Mouse (Mus musculus) heart, embryonic 11.5 days (tissue): Measurements from ENCODE around the gene Aktip. TPM values are rescaled to one million over a fixed set of nuclear protein-coding genes. Genes with fewer than 3 reads are reported as not detected.

Experiments used
- ATAC-seq: fragments of 200-750 bp; cut with Nextera tagmentation; replicated peaks from 2 replicates; pipeline ENCODE4 v1.8.0; 2017; ENCODE audit warnings: moderate library complexity; ENCODE audit not compliant: insufficient number of reproducible peaks, low FRiP score, low TSS enrichment
- H3K27ac ChIP-seq: fragments of 300-500 bp; sonication (generic); 2 replicates; pipeline ENCODE4 v1.5.1; 2014; ENCODE audit warnings: mild to moderate bottlenecking, low read depth, low read length
- H3K27me3 ChIP-seq: fragments of 300-500 bp; sonication (generic); 2 replicates; pipeline ENCODE4 v1.6.1; 2014; ENCODE audit warnings: mild to moderate bottlenecking, low read length, mixed read lengths; ENCODE audit not compliant: control insufficient read depth, insufficient read depth
- H3K36me3 ChIP-seq: fragments of 300-500 bp; sonication (generic); 2 replicates; pipeline ENCODE4 v1.6.1; 2014; ENCODE audit warnings: mild to moderate bottlenecking, low read length, moderate library complexity, mixed read lengths; ENCODE audit not compliant: control insufficient read depth, insufficient read depth
- H3K4me1 ChIP-seq: fragments of 300-500 bp; sonication (generic); 2 replicates; pipeline ENCODE4 v1.6.1; 2014; ENCODE audit warnings: low read length; ENCODE audit not compliant: control insufficient read depth, insufficient read depth
- H3K4me2 ChIP-seq: fragments of 300-500 bp; sonication (generic); 2 replicates; pipeline ENCODE4 v1.6.1; 2014; ENCODE audit warnings: mild to moderate bottlenecking, moderate library complexity
- H3K4me3 ChIP-seq: fragments of 300-500 bp; sonication (generic); 2 replicates; pipeline ENCODE4 v1.5.1; 2014; ENCODE audit warnings: low read depth, low read length
- H3K9ac ChIP-seq: fragments of 300-500 bp; sonication (generic); 2 replicates; pipeline ENCODE4 v1.6.1; 2014; ENCODE audit warnings: mild to moderate bottlenecking, low read depth, low read length, moderate library complexity
- H3K9me3 ChIP-seq: fragments of 300-500 bp; sonication (generic); replicated peaks from 2 replicates; pipeline ENCODE4 v1.6.1; 2016; ENCODE audit warnings: low read length; ENCODE audit not compliant: control insufficient read depth
- WGBS: fragments of 180-500 bp; shearing (Covaris S2); extraction: QIAGEN DNeasy Blood & Tissue Kit; methylation state at CpG from one replicate; pipeline ENCODE4 v1.1.7; 2014; ENCODE audit not compliant: insufficient replicate concordance; 5-methylcytosine and 5-hydroxymethylcytosine counted together
- polyA plus RNA-seq: library from polyadenylated mRNA; unstranded; fragments of >200 nt; fragmentation: Nextera tagmentation; extraction: Ambion mirVana; gene quantifications from 2 replicates; pipeline ENCODE4 v1.2.1, GENCODE M21; 2014

Aktip gene
- polyA plus RNA-seq, 1 experiment from 2014 or later: 42.7 TPM

- H3K9ac ChIP-seq: no peak overlapping the region
- H3K9me3 ChIP-seq: no peaks in the 10 kb centered on the region
- H3K4me3 ChIP-seq: no peak overlapping the region
- H3K27me3 ChIP-seq: no peaks in the 10 kb centered on the region
- 86% methylated on average over 2 of the region's 2 CpGs for WGBS
- H3K4me2 ChIP-seq: no peak overlapping the region
- no peak for ATAC-seq
- no peaks in the 10 kb centered on the region for H3K4me1 ChIP-seq
- no peaks in the 10 kb centered on the region for H3K36me3 ChIP-seq
- H3K27ac ChIP-seq: no peak overlapping the region
Measured at GRCm38 (mm10) chr8:91221841-91222240, 22.1 kb upstream of the Aktip start.

DNA sequence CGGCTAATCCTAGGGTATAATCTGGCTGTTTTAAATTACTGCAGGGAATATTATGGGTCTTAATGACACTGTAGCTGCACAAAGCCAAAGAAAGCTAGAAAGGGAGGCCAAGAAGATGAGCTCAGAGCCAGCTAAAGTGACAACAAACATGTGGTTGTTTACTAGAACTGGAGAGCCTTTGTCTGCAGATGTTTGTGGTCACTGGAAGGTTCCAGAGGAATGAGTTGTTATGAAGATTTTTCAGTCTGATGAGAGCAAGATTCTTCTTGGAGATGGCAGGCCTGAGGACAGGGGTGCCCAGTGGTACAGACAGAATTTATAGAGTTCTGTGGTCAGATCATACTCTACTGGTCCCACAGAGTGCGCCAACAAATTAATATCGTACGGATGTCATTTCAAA, 18.5 kb upstream of the Aktip start:
- no peaks in the 10 kb centered on the region for H3K4me1 ChIP-seq
- no peak overlapping the region for H3K27ac ChIP-seq
- no peaks in the 10 kb centered on the region for H3K27me3 ChIP-seq
- no peak overlapping the region for H3K4me3 ChIP-seq
- H3K4me2 ChIP-seq: no peak overlapping the region
- WGBS: 87% methylated on average over 4 of the region's 4 CpGs
- no peak overlapping the region for H3K9ac ChIP-seq
- H3K36me3 ChIP-seq: no peaks in the 10 kb centered on the region
- no peak for ATAC-seq
- no peaks in the 10 kb centered on the region for H3K9me3 ChIP-seq

GRCm38 (mm10) chr8:91217062-91217905, 17.5 kb upstream of the Aktip start:
- Histone ChIP-seq H3K4me1 (no peaks in the 10 kb centered on the region), H3K27me3 (no peaks in the 10 kb centered on the region), H3K36me3 (no peaks in the 10 kb centered on the region), H3K9me3 (no peaks in the 10 kb centered on the region), H3K4me3 (no peak overlapping the region), H3K4me2 (no peak overlapping the region), H3K9ac (no peak overlapping the region), H3K27ac (no peak overlapping the region)
- ATAC-seq: no peak
- WGBS: 83% methylated on average over 5 of the region's 5 CpGs

GRCm38 (mm10) chr8:91214287-91214686, 14.5 kb upstream of the Aktip start:
- H3K36me3 ChIP-seq: no peaks in the 10 kb centered on the region
- WGBS: 72% methylated on average over 3 of the region's 3 CpGs
- no peak overlapping the region for H3K4me3 ChIP-seq
- no peaks in the 10 kb centered on the region for H3K4me1 ChIP-seq
- no peak overlapping the region for H3K27ac ChIP-seq
- H3K9me3 ChIP-seq: no peaks in the 10 kb centered on the region
- no peak overlapping the region for H3K9ac ChIP-seq
- no peak for ATAC-seq
- H3K27me3 ChIP-seq: no peaks in the 10 kb centered on the region
- H3K4me2 ChIP-seq: no peak overlapping the region

DNA sequence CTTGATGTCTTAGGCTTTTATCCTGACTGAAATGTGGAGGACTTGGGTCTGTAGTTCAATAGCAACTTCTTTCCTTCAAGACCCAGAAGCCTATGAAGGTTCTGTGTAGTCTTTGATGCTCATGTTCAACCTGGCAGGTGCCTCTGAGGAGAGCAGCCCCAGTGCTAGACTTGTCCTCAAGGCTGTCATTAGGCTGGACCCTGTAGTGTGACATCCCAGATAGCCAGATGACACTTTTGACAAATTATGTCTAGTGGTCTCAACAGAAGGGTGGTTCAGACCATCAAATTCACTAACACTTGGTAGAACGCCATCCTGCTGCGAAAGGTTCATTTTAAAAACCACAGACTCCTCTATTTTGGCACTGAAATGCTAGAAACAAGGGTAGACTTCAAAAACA, 13.2 kb upstream of the Aktip start:
- Histone ChIP-seq H3K9me3 (no peaks in the 10 kb centered on the region), H3K9ac (no peak overlapping the region), H3K27me3 (no peaks in the 10 kb centered on the region), H3K4me2 (no peak overlapping the region), H3K4me3 (no peak overlapping the region), H3K27ac (no peak overlapping the region), H3K4me1 (no peaks in the 10 kb centered on the region), H3K36me3 (no peaks in the 10 kb centered on the region)
- no peak for ATAC-seq
- 83% methylated on average over 2 of the region's 2 CpGs for WGBS

- H3K27me3 ChIP-seq: no peaks in the 10 kb centered on the region
- no peak overlapping the region for H3K4me3 ChIP-seq
- H3K4me1 ChIP-seq: no peaks in the 10 kb centered on the region
- H3K9me3 ChIP-seq: no peaks in the 10 kb centered on the region
- no peaks in the 10 kb centered on the region for H3K36me3 ChIP-seq
- no peak overlapping the region for H3K27ac ChIP-seq
- H3K9ac ChIP-seq: no peak overlapping the region
- whole genome bisulfite sequencing: 79% methylated on average over 3 of the region's 3 CpGs
- H3K4me2 ChIP-seq: no peak overlapping the region
- no peak for ATAC-seq
Measured at GRCm38 (mm10) chr8:91209658-91210057, 9.9 kb upstream of the Aktip start.

DNA sequence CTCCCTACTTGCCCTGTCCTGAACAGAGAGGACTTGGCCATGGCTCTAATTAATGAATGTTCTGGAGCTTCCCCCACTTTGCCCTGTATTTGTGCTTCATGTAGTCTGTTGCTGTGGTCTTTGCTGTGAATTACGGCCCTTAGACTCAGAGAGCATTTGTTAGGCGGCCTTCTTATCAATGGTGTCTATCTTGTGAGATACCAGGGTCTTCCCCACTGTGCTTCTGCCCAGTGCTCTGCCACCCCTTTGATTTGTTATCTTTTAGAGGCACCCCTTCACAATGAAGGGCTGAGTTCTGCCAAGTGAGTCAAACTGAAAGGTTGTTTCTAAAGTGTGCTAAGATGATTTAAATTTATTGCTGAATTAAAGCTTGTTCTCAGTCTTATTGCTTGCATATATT, 7.9 kb upstream of the Aktip start:
- Histone ChIP-seq H3K4me3 (no peak overlapping the region), H3K9ac (no peak overlapping the region), H3K36me3 (no peaks in the 10 kb centered on the region), H3K4me2 (no peak overlapping the region), H3K4me1 (no peaks in the 10 kb centered on the region), H3K27ac (no peak overlapping the region), H3K9me3 (no peaks in the 10 kb centered on the region), H3K27me3 (no peaks in the 10 kb centered on the region)
- no peak for ATAC-seq
- 31% methylated on average over 2 of the region's 2 CpGs for WGBS

DNA sequence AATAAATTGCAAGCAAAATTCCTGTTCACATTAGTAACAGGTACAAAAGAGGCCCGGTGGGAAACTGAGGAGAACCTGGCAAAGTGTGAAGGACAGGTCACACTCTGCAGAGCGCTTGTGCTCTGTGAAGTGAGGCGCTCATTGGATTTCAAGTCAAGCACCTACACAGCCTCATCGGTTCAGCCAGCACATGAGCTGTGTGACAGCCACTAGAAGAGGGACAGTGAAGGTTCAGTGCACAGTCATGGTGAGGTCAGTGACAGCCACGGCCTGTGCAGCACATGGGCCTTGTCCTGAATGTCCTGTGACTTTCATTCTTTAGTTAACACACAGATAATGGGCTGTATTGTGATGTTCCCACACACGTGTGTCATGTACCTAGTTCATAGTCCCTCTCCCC, 6.1 kb upstream of the Aktip start:
- Histone ChIP-seq H3K27ac (no peak overlapping the region), H3K4me2 (no peak overlapping the region), H3K36me3 (no peaks in the 10 kb centered on the region), H3K4me1 (no peaks in the 10 kb centered on the region), H3K9ac (no peak overlapping the region), H3K4me3 (no peak overlapping the region), H3K9me3 (no peaks in the 10 kb centered on the region), H3K27me3 (no peaks in the 10 kb centered on the region)
- 58% methylated on average over 6 of the region's 6 CpGs for WGBS
- ATAC-seq: no peak

DNA sequence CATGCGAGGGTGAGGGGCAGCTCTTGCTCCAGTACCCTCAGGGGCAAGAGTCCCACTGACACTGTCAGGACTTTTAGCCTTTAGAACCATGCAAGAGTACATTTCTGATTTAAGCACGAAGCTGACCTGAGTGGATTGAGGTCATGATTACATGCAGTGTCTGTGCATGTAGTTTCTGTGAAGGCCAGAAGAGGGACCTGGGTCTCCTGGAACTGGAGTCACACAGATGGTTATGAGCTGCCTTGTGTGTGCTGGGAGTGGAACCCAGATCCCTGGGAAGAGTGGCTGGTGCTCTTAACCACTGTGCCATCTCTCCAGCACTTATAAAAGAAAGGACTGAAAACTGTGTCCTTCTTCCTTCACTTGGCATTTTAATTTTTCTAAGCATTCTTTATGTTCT, 1.4 kb upstream of the Aktip start:
- no peak overlapping the region for H3K27ac ChIP-seq
- ATAC-seq: no peak
- no peaks in the 10 kb centered on the region for H3K9me3 ChIP-seq
- H3K9ac ChIP-seq: no peak overlapping the region
- no peaks in the 10 kb centered on the region for H3K4me1 ChIP-seq
- H3K4me3 ChIP-seq: no peak overlapping the region
- 78% methylated on average over 2 of the region's 2 CpGs for WGBS
- no peaks in the 10 kb centered on the region for H3K27me3 ChIP-seq
- H3K36me3 ChIP-seq: no peaks in the 10 kb centered on the region
- no peak overlapping the region for H3K4me2 ChIP-seq
